Mouse (Mus musculus): ENCODE measurements at regions not wholly inside any gene's neighbourhood (a gene's known extent, or its start where the extent isn't known, plus 50 kb on each side); places are given as distances from the start of the nearest gene placed in this dataset.

GRCm38 (mm10) chr19:36273466-36273865 lies 74.6 kb upstream of the Pcgf5 start:
- no peak for TF ChIP-seq GATA1 (IDR thresholded peaks at IDR 0.05; ENCODE audit: borderline replicate concordance, low read length)
- no peak for TF ChIP-seq FLI1 (IDR thresholded peaks at IDR 0.05; ENCODE audit: low read length)

All from megakaryocyte, embryonic 14.5 days (primary cell).